Mouse (Mus musculus) adrenal gland, postnatal 14 days (tissue): Measurements from ENCODE around the gene Rbms2. TPM values are rescaled to one million over a fixed set of nuclear protein-coding genes. Genes with fewer than 3 reads are reported as not detected.

Experiments
- DNase-seq: peaks from one replicate; pipeline ENCODE4 v3.0.0; 2021; ENCODE audit warnings: mixed read lengths
- total RNA-seq: library from RNA; stranded (reverse); gene quantifications from 2 replicates; pipeline ENCODE4 v1.2.3, GENCODE M21; 2021

The Rbms2 gene
- total RNA-seq, 1 experiment from 2014 or later: 73.9 TPM

DNA sequence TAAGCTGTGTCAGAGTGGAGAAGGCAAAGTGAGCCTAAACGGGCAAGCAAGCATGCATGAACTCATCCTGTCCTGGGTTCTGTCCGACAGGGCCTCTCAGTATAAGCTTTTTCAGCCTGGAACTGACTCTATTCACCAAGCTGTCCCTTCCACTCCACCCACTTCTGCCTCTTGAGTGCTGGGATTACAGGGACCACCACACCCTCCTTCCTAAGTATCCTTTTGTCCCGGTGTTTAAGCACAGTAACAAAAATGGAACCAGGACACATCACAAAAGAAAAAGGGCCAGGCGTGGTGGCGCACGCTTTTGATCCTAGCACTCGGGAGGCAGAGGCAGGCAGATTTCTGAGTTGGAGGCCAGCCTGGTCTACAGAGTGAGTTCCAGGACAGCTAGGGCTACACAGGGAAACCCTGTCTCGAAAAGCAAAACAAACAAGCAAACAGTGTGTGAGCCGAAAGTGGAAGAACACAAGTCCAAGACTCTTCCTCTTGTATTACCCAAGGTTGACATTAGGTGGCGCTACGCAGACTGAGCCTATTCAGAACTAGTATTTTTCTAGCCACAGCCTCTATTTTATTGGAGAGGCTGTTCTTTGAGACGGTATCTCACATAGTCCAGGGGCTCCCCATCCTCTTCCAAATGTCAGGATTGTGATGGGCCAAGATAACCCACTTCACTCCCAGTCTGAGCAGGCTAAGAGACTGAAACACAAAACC lies 39.7 kb downstream of the Rbms2 start:
- peak; percentile 77 for DNase-seq

DNA sequence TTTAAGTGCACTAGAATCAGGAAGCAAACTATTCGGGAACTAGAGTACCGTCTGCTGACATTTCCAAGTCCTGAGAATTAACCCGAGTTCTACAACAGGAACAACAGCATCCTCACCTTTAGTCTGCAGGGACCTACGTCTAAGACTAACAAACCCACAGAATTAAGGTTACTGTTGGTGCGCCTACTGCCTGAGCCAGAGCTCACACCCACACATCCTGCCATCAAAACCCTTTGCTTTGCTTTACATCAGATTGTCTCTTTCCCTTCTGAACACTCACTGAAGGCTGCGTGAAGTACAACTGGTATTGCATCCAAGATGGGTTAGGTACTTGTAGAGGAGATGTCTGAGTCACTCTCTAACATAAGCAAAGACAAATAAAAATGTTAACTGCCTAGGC lies 44.7 kb downstream of the Rbms2 start:
- no peak for DNase-seq

DNA sequence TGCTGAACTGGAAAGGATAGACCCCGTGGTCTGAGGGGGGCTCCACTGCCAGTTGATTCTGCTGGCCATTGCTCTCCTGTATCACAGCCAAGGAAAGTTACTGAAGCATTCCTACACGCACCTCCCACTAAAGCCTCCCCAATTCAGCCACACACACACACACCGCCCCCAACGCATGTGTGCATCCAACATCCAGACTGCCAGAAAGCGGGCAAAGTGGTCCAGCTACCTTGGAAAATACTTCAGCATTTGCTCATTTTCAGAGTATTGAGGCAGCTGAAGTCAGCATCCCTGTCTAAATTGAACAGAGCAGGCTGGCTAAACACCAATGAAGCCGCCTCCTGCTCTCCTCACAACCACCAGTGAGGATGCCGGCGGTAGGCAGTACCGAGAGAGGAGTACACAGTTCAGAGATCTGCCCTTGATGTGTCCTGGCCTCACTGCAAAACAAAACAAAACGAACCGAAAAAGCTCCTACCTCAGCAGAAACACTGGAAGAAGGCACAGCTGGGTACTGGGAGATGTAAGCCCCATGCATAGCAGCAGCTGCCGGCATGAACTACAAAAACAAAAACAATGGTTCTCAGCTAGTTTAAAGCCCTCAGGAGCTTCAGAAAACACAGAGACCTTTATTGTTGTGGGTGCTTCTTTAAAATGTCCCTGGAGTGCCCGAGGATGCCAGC lies 46.3 kb downstream of the Rbms2 start:
- DNase-seq: no peak

DNA sequence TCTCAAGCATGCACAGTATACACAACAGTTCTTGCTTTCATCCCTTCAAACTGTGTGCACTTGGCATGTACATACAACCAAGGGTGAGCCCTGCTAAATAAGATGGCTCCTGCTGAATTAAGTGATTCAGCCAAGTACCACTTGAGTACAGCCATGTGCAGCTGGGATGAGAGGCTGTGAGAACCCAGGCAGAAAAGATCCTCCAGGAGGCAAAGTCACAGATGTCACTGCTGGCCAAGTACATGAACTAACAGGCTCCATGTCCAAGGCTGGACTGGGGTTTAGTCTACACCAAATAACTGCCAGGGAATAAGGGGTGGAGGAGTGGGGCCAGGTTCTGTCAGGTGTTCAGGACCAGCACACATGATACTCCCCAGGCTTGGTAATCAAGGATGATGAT lies 48.3 kb downstream of the Rbms2 start:
- no peak for DNase-seq

DNA sequence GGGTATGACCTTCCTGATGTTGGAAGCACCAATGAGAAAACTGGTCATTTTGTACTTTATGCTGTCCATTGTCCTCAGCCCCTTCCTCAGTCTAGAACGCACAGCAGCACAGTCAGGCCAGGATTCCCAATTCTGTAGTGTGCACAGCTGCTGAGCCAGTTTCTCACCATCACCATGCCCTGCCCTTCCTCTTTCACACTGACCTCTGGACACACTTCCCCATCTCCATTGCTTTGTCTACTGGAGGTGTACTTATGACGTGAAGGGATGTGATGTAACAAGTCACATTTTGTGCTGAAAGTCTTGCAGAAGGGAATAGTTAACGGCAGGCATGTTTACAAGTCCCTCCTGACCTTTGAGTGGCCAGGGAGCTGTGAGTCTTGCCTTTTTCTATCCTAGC lies 48.8 kb downstream of the Rbms2 start:
- no peak for DNase-seq

DNA sequence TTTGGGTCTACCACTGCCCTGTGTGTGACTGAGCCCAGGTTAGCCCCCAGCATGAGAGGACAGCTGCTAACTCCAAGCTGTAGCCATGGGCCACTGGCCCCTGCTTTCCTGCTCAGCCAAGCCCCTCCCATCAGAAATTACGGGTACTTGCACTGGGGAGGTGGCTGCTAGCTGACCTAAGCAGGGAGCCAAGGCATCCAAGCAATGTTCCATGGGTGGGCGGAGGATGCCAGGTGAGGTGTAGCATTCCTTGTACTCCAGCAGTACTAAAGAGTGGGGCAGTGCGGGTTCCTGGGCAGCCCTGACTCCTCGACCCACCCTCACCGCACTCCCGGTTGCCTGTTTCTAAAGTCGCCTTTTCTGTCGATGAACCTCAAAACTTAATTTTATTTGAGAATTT lies 52.0 kb downstream of the Rbms2 start:
- DNase-seq: no peak

DNA sequence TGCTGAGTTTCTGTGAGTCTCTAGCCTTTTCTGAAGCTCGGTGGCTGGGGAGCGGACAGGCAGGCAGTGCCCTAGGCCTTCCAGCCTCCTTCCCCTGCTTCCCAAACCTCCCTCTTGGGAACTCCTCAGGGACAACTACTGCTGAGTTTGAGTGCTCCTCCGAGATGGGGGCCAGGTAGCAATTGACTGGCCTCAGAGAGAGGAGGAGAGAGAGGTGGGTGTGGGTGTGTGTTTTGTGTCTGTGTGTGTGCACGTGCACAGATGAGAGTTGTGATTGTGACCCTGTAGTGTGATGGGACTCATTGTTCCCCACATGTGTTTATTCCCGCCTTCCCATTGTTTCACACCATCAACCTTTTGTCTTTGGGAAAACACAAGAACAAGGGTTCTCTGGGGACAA lies 52.6 kb downstream of the Rbms2 start:
- no peak for DNase-seq

DNA sequence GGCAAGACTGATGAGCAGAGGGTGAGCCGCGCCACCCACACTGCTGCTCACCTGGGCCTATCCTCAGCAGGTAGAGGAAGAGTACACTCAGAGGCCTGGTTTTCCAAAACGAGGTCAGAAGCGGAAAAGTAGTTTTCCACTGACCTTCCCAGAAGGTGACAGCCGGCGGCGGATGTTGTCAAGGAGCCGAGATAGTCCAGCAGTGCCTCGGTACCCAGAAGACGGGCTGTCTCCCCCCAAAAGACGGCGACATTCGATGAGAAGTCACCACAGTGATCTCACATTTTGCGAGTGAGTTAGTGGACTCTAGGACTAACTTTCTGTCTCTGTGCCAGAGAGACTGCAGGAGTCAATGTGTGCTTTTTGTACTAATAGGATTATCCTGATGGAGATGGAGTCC lies 54.1 kb downstream of the Rbms2 start:
- no peak for DNase-seq

DNA sequence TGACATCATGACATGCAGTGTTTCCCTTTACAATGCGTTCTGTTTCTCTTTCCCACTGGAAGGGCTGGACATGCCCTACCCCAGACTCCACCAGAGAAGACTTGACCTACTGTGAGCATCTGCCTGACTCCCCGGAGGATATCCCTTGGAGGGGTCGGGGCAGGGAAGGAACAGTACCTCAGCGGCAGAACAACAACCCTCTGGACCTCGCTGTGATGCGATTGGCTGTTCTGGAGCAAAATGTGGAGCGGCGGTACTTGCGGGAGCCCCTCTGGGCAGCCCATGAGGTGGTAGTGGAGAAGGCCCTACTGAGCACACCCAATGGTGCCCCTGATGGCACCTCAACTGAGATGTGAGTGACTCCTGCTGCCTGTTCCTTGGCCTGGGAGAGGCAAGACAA lies 55.3 kb downstream of the Rbms2 start:
- DNase-seq: no peak

DNA sequence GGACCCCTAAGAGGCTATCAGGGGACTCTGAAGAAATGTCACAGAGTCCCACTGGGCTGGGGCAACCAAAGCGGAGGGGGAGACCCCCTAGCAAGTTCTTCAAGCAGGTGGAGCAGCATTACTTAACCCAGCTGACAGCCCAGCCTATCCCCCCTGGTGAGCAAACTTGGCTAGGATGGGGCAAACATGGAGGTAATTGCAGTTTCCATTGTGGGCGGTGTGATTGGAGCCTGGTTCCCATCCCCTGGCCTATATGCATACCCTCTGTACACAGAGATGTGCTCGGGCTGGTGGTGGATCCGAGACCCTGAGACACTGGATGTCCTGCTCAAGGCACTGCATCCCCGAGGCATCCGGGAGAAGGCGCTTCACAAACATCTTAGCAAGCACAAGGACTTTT lies 56.3 kb downstream of the Rbms2 start:
- DNase-seq: no peak

DNA sequence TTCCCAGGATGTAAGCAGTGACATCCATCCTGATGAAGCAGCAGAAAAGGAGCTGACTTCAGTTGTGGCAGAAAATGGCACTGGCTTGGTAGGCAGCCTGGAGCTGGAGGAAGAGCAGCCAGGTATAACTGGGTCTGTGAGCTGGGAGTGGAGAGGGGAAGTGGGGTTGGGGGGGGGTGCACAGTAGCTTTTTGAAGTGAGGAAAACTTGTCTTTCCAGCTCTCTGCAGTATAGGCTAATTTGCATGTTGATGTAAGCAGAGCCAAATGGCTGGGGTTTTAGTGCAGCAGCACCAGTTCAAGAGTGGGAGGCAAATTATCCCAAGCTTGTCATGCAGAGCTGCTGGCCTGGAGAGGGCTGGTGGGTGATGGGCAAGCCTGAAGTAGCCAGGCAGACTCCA lies 68.9 kb downstream of the Rbms2 start:
- DNase-seq: no peak

DNA sequence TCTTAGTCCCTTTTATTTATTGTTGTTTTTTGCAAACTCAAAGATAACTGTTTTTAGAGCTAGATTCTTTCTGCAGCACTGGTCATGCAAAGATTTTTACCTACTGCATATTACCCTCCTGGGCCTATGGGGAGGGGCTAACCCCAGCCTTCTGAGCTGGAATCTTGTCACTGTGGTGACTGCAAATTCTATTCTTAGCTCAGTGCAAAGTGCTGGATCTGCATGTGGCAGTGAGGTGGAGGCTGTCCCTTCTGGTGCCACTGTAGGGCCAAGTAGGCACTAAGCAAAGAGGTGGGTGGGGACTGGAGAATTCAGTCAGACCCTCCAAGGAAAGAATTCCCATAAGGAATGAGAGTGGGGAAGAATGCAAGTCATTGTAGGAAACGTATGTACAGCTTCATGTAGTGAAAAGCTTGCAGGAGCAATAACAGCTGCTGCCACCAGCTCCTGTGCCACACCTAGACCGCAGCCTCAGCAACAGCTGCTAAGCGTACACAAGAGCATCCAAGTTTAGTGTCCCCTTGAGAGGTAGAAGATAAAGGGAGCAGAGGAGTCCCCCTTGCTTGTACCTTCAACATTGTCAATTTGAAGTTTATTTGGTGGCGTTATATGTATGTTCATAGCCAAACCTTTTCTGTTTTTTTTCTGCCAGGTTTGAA lies 69.9 kb downstream of the Rbms2 start:
- no peak for DNase-seq

DNA sequence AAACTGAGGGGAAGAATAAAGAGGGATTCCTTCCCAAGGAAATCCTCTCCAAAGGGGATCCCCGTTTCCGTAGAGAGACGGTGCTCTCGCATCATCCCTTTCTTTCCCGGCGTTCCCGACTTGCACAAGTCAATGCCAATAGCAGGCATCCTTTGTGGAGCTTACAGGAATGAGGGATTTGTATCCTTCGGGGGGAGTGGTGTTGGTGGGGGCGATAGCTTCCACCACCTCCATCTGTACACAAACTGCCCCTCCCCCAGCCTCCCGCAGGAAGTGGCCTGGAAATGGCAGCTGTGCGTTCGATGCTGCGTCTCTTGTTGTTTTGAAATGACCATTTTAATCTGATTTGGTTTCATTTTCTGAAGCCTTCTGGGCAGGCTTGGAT lies 82.5 kb downstream of the Rbms2 start:
- peak; percentile 87 for DNase-seq

DNA sequence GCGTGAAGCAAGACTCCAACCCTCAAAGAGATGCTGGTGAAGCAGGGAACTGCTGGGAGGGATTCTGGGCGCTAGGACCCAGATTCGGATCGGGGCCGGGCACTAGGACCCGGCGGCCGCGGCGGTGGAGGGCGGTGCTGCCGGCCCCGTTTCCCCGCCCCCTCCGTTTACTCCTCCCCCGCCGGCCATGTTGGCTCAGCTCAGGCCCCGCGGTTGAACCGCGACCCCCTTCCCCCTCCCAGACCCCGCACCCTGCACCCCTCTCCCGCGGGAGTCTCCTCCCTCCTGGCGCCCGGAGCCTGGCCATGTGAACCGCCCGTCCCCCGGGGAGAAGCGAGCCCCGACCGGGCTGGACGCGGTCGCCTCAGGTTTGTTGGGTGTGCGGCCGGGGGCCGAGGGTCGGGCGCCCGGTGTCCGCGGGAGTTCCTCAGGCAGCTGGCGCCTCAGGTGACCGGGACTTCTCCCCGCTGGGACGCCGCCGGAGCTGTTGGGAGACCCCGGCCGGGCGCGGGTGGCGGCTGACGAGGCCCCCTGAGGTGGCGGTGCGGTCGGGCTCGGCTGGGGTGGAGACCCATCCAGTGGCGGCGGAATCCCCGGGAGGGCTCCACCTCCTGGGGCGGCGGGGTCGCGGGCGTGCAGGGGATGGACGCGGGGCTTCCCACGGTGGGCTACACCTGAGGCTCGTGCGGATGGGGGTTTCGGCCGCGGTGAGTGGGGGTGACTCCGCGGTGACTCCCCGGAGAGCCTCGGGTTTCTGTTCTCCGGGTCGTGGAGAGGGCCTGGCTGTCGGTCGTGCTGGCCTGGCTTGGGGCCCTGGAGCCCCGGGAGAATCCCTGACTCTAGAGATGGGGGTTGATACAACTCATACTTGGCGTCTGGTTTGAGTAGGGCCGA lies 83.2 kb downstream of the Rbms2 start:
- DNase-seq: peak; percentile 95

DNA sequence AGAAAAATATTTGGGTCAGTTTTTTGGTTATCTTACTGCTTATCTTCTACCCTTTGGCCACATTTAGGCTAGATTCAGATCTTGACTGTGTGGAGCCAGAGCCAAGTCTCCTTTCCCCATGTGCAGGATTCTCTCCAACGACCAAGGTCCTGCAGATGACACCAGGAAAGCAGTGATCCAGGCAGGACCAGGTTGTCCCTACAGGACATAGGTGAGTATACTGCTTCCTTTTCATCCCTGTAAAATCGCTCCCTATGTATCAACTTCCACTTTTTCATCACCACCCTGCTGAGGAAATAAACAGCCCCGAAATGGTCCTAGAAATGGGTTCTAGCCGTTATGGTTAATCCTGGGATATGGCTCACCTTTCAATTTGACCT lies 83.8 kb downstream of the Rbms2 start:
- no peak for DNase-seq

DNA sequence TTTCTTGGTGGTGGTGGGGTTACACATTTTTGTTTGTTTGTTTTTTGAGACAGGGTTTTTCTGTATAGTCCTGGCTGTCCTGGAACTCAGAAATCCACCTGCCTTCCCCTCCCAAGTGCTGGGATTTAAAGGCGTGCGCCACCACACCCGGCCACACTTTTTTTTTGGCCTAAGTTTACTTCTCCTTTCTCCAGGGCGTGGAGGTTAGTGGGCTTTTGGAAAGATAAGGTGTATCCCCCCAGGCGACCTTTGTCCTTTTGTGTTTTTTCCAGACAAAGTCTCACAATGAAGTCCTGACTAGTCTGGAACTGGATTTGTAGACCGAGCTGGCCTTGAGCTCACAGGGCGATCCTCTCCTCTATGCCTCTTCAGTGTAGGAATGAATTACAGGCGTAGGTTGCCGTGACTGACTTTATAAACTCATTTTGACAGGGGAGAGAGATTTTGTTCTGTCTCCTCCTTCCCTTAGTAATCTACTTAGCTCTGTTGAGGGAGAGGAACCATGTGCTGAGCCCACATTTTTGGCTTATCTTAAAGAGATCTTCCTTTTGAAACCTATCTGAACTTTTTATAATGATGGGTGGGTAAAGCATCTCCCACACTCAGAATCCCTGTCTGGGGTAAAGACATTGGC lies 85.0 kb downstream of the Rbms2 start:
- DNase-seq: no peak

DNA sequence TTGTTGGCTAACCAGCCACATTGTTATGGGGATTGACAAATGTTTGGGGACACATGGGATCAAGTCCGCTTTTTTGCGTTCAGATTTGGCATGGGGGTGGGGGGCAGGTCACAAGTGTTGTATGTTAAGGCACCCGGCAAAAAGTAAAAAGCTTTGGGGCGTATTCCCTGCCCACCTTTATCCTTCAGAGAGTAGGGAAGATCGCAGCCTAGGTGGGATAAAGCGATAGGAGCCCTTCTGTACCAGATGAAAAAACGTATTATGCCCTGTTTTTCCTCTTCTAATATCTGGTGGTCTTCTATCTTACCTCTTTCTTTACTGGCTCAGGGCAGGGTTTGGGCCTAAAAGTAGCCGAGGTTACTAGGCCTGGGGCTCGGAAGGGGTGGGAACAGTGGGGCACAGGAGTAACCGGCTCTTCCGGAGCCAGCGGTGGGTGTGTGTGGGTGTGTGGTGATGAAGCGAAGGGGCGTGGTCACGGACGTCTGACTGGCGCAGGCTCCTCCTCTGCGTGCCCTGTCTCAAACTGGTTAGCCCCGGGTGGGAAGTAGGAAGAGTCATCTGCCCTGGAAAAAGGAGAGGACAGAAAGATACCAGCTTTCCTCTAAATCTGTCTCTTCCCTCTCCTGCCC lies 85.6 kb downstream of the Rbms2 start:
- peak; percentile 94 for DNase-seq

DNA sequence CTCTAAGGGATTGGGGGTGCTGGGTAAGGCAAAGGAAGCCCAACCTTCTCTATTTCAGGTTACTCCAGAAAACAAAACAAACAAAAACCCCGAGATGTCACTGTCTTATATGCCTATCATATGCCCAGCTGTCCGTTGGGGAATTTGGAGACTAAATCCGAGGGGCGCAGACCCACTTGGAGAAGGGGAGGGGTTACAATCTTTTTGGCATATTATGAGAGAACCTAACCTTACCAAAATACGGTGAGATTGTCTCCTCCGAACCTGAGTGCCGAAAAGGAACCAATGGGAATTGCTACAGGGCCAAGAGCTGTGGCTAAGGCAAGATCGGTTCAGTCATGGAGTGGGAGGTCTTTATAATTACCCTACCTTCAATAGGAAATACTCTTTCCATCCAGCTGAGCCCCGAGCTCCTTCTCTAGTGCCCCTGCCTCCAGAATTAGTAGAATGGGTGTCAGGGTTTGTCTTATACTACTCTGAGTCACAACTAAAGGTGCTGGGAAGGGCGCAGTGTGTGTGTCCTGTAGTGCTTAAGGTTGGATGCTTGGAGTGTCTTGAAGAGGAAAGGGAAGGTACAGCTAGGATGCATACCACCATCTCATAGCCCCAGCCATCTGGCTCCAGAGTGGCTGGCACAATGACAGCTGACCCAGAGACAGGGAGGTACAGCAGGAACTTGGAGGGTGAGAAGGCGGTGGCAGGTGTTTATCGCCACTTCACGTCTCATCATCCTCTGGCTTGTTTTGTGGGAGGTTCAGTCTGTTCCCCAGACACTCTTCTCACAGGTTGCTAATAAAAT lies 86.4 kb downstream of the Rbms2 start:
- peak; percentile 40 for DNase-seq

DNA sequence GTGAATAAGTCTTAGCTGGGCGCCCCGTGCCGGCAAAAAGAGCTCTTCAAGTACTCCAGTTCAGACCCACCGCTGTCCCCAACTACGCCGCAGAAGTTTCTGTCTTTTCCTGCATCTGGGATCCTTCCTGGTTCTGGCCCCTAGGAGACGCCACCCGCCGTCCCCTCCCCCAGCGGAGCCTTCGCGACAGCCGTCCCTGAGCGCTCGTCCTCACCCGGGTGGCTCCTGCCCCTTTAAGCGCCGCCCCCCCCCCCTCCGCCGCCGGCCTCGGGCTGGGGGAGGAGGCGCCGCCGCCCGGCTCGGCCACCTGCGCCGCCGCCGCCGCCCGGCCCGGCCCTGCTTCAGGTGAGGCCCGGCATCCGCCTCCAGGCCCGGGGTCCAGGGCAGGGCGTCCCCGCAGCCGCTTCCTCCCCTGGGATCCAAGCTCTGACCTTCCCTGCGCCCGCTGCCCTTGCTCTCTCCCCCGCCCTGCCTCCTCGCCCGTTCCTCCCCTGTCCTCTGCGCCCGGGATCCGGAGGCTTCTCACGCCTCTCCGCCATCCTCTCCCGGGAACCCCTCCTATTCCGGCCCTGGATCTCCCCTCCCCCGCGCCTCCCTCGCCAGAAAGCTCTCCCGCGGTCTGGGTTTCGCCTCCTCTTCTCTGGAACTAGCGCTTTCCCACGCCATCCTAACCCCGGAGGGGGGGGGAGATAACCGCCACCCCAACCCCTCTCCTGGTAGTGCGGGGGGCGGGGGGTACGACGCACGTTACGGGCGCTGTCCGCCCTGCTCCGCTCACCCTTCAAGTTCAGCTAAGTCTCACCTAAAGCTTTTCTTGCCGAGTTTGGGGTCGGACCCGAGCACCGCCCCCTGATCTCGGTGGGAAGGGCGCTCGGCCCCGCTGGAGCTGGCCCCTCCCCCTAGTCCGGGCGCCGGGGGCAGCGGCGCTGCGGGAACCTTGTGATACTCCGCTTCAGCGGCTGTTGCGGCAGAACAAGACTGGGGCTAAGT lies 87.3 kb downstream of the Rbms2 start:
- DNase-seq: peak; percentile 95
